Mouse (Mus musculus) olfactory bulb, adult 2 months (tissue): ENCODE data around the gene Abhd14a. TPM values are rescaled to one million over a fixed set of nuclear protein-coding genes. Genes with fewer than 3 reads are reported as not detected.

Experiments used
- H3K27ac ChIP-seq: fragments of 200-500 bp; 2 replicates; pipeline ENCODE4 v1.5.1; 2012; ENCODE audit warnings: low read depth, low read length; ENCODE audit not compliant: insufficient read depth
- H3K4me1 ChIP-seq: fragments of 200-500 bp; 2 replicates; pipeline ENCODE4 v1.6.1; 2012; ENCODE audit warnings: low read length; ENCODE audit not compliant: control insufficient read depth, insufficient read depth
- H3K4me3 ChIP-seq: fragments of 200-500 bp; 2 replicates; pipeline ENCODE4 v1.5.1; 2012; ENCODE audit warnings: mild to moderate bottlenecking, low read depth, low read length, moderate library complexity; ENCODE audit not compliant: insufficient read depth
- CTCF ChIP-seq: fragments of 200-500 bp; IDR thresholded peaks from 2 replicates; pipeline ENCODE4 v1.5.1; 2012; ENCODE audit warnings: low read depth, mild to moderate bottlenecking, low read length, moderate library complexity; ENCODE audit not compliant: insufficient read depth
- POLR2A ChIP-seq: fragments of 200-500 bp; IDR thresholded peaks from 2 replicates; pipeline ENCODE4 v1.6.1; 2012; ENCODE audit warnings: mild to moderate bottlenecking, low read depth, low read length, moderate library complexity; ENCODE audit not compliant: insufficient read depth
- WGBS: fragments of 180-500 bp; shearing (Covaris S2); methylation state at CpG from one replicate; pipeline ENCODE4 v1.1.7; 2018; 5-methylcytosine and 5-hydroxymethylcytosine counted together
- polyA plus RNA-seq: library from polyadenylated mRNA; stranded (reverse); fragments of >200 nt; gene quantifications from 2 replicates; pipeline ENCODE4 v1.2.4, GENCODE M21; 2012; ENCODE audit warnings: low replicate concordance; ENCODE audit not compliant: missing spikeins, insufficient read depth, insufficient read length

Gene Abhd14a
- polyA plus RNA-seq, 1 experiment = not detected

GRCm38 (mm10) chr9:106464751-106465541, 17.5 kb upstream of the Abhd14a start:
- Histone ChIP-seq H3K4me3 (peak overlapping the region; percentile 77), H3K27ac (peak overlapping the region; percentile 93), H3K4me1 (peaks cover 20% of the 10 kb centered on the region)
- WGBS = 2% methylated on average over 99 of the region's 99 CpGs
- TF ChIP-seq CTCF = no peak
- peak; percentile 34 for TF ChIP-seq POLR2A

GRCm38 (mm10) chr9:106463122-106464063, 15.9 kb upstream of the Abhd14a start:
- H3K4me3 ChIP-seq = no peak overlapping the region
- H3K4me1 ChIP-seq = peaks cover 21% of the 10 kb centered on the region
- 87% methylated on average over 21 of the region's 21 CpGs for WGBS
- no peak overlapping the region for H3K27ac ChIP-seq
- TF ChIP-seq POLR2A (no peak), CTCF (no peak)

DNA sequence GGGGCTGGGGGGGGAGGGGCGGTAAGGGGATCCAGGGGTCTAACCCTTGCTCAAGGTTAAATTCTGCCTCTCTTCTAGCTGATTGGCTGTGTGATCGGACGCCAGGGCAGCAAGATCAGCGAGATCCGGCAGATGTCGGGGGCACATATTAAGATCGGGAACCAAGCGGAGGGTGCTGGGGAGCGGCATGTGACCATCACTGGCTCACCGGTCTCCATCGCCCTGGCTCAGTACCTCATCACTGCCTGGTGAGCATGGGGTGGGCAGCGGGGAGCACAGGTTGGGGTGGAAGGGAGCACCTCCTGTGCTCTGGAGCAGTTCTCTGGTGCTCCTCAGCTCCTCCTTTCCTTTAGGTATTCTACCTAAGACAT, 14.9 kb upstream of the Abhd14a start:
- WGBS = 96% methylated on average over 12 of the region's 12 CpGs
- H3K4me3 ChIP-seq = no peak overlapping the region
- TF ChIP-seq POLR2A = no peak
- peaks cover 26% of the 10 kb centered on the region for H3K4me1 ChIP-seq
- no peak overlapping the region for H3K27ac ChIP-seq

- H3K4me1 ChIP-seq = peaks cover 30% of the 10 kb centered on the region
- TF ChIP-seq POLR2A (no peak), CTCF (no peak)
- 86% methylated on average over 16 of the region's 16 CpGs for WGBS
These were observed 14.4 kb upstream of the Abhd14a start for GRCm38 (mm10) chr9:106461641-106462429.

DNA sequence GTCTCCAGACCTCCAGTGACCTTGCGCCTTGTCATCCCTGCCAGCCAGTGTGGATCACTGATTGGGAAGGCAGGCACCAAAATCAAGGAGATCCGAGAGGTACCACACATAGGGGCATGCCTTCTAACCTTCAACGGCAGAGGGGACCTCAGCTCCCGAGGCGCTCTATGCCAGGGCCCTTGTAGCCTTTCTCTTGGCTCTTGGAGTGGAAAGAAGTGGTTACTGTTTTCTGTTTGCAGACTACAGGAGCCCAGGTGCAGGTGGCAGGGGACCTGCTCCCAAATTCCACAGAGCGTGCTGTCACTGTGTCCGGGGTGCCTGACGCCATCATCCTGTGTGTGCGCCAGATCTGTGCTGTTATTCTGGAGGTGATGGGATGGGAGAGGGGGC, 13.5 kb upstream of the Abhd14a start:
- WGBS = 91% methylated on average over 9 of the region's 9 CpGs
- H3K4me1 ChIP-seq = peaks cover 34% of the 10 kb centered on the region
- no peak overlapping the region for H3K27ac ChIP-seq
- TF ChIP-seq POLR2A = no peak
- H3K4me3 ChIP-seq = no peak overlapping the region

More at GRCm38 (mm10) chr9:106461641-106462429, 14.4 kb upstream of the Abhd14a start:
- Histone ChIP-seq H3K27ac (no peak overlapping the region), H3K4me3 (no peak overlapping the region)

DNA sequence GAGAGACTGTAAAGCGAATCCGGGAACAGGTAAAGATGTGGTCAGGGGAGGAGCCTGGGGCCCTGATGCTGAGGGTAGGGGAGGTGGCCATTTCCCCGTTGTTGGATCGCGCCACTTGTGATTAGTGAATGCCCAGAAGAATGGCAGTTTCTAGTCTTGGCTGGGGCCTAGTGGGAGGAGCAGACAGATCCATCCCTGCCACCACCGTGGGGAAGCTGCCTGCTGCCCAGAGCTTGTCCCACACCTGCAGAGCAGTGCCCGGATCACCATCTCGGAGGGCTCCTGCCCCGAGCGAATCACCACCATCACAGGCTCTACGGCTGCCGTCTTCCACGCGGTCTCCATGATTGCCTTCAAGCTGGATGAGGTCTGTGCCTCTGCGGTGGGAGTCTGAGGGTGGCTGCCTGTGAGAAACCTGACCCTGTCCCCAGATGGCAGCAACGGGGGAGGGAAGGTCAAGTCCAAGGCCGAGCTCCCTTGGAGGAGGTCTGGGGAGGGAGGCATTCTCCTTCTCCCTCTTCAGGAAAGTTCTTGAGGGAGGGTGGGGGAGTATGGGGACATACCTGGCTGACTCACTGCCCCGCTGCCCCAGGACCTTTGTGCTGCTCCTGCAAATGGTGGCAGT, 13.0 kb upstream of the Abhd14a start:
- WGBS = 79% methylated on average over 18 of the region's 18 CpGs
- peaks cover 29% of the 10 kb centered on the region for H3K4me1 ChIP-seq
- TF ChIP-seq CTCF (no peak), POLR2A (no peak)
- no peak overlapping the region for H3K4me3 ChIP-seq
- H3K27ac ChIP-seq = no peak overlapping the region

DNA sequence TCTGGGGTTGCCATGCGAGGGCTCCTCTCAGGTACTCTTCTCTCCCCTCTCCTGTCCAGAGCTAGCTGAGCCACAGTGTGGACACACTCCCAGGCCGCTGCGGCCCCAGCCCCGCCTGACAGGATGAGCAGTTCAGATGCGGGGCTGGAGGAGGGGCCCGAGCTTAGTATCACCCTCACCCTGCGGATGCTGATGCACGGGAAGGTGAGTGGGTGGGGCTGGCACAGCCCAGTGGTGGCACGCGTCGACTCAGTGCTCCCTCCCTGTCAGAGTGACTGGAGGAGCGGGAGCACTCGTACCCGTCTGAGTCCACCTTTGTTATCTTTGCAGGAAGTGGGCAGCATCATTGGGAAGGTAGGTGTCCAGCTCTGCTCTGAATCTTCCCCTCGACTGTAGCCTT, 12.5 kb upstream of the Abhd14a start:
- Histone ChIP-seq H3K4me3 (no peak overlapping the region), H3K4me1 (peaks cover 32% of the 10 kb centered on the region), H3K27ac (no peak overlapping the region)
- TF ChIP-seq POLR2A (no peak), CTCF (no peak)
- 74% methylated on average over 15 of the region's 15 CpGs for WGBS

GRCm38 (mm10) chr9:106457920-106458319, 10.4 kb upstream of the Abhd14a start:
- peaks cover 41% of the 10 kb centered on the region for H3K4me1 ChIP-seq
- 78% methylated on average over 5 of the region's 5 CpGs for WGBS
- H3K27ac ChIP-seq = no peak overlapping the region
- TF ChIP-seq POLR2A (no peak), CTCF (no peak)
- no peak overlapping the region for H3K4me3 ChIP-seq

GRCm38 (mm10) chr9:106457163-106457559, 9.7 kb upstream of the Abhd14a start:
- WGBS = 74% methylated on average over 9 of the region's 9 CpGs
- Histone ChIP-seq H3K4me1 (peaks cover 44% of the 10 kb centered on the region), H3K27ac (no peak overlapping the region), H3K4me3 (no peak overlapping the region)
- TF ChIP-seq CTCF = no peak
- no peak for TF ChIP-seq POLR2A
